Mouse (Mus musculus): Measurements from ENCODE around the gene Cnot11. TPM values are rescaled to one million over a fixed set of nuclear protein-coding genes. Genes with fewer than 3 reads are reported as not detected.

Gene Cnot11
- 15.0 TPM in 2 replicates for polyA plus RNA-seq (2015; fragmentation: Nextera tagmentation; extraction: Ambion mirVana)

DNA sequence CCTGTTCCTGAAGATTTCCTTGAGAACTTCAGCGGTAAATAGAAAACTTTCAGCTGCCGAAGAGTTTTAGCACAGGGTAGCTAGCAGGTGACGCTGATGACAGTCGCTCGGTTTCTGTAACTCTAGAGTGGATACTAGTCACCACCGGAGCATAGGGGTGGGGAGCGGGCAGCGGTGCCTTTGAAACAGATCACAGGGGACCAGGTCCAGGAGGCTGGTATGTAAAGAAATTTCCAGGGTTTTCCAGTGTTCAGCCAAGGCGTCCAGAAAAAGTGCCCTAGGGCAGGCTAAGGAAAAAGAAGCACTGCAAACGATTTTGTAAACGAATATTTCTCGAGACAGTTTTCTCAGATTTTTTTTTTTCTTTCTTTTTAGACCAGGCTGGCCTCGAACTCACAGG lies at the start of gene Cnot11:
Gene Cnot11, plus strand, starts transcription at position 162 of the 400 bp plus-strand sequence.
- H3K27me3 ChIP-seq (replicated peaks): no peaks in the 10 kb centered on the region
- peak within 1 kb of the TSS; percentile 92 for H3K4me2 ChIP-seq
- H3K27ac ChIP-seq: peak within 1 kb of the TSS; percentile 91
- peaks cover 29% of the 10 kb centered on the region for H3K4me1 ChIP-seq
- peak within 1 kb of the TSS; percentile 90 for H3K9ac ChIP-seq
- peaks cover 19% of the 10 kb centered on the region for H3K36me3 ChIP-seq (replicated peaks)
- peak within 1 kb of the TSS; percentile 81 for H3K4me3 ChIP-seq
- ATAC-seq (replicated peaks): no peak
- H3K9me3 ChIP-seq: no peaks in the 10 kb centered on the region
- WGBS: 36% methylated on average over 13 of the region's 13 CpGs

DNA sequence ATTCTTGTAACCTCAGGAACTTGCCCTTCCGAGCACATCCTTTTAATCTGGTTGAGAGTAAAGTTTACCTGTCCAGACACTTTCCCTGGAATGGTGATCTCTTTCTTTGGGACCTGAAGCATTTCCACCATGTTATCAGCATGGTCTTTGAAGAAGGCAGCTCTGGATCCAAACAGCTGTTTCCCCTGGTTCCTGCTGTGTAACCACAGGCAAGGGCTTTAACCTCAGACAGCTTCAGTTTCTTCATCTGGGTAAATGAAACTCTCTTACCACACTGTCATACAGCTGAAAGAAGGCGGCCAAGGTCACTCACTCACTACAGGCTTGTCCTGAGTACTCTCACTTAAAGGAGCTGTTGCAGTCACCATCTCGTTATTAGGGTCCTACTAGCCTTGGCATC lies 47.4 kb upstream of the Cnot11 start:
- Histone ChIP-seq H3K36me3 (replicated peaks) (no peaks in the 10 kb centered on the region), H3K4me1 (peaks cover 6% of the 10 kb centered on the region), H3K4me3 (no peak overlapping the region), H3K27me3 (replicated peaks) (no peaks in the 10 kb centered on the region), H3K4me2 (no peak overlapping the region), H3K27ac (no peak overlapping the region), H3K9ac (no peak overlapping the region), H3K9me3 (no peaks in the 10 kb centered on the region)
- ATAC-seq (replicated peaks): no peak
- 69% methylated on average over 3 of the region's 3 CpGs for WGBS

DNA sequence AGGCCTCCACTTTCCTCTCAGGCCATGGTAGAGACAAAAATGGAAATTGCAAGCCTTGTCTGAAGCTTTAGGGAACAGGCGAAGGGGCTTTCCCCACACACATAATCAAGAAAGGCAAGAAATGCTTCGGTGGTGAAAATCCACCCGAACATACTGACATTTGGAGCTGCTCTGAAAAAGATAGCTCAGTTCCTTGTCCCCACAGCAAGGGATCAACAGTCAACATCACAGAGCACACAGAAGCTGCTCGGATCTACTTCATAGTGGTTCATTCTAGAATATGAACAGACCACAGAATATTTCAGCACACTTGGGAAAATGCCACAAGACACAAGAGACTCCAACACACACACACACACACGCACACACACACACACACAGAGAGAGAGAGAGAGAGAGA lies 41.6 kb upstream of the Cnot11 start:
- 92% methylated on average over 5 of the region's 5 CpGs for WGBS
- no peak overlapping the region for H3K4me3 ChIP-seq
- H3K36me3 ChIP-seq (replicated peaks): no peaks in the 10 kb centered on the region
- H3K9me3 ChIP-seq: no peaks in the 10 kb centered on the region
- no peak for ATAC-seq (replicated peaks)
- no peaks in the 10 kb centered on the region for H3K27me3 ChIP-seq (replicated peaks)
- no peak overlapping the region for H3K27ac ChIP-seq
- no peak overlapping the region for H3K9ac ChIP-seq
- H3K4me2 ChIP-seq: no peak overlapping the region
- H3K4me1 ChIP-seq: no peaks in the 10 kb centered on the region

DNA sequence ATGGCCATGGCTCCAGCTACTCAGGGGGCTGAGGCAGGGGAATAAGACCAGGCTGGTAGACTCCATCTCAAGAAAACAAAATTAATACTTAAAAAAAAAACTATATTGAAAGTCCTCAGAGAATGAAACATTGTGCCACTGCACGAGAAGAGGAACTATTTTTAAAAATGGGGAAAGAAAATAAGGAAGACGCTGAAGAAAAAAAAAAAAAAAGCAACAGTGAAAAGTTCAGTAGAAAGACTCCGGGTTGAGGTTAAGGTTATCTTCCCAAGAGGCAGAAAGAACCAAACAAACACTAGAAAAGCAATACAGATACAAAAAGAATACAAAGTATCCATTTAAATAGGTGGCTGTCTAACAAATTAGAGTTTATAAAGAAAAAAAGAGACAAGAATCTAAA lies 41.1 kb upstream of the Cnot11 start:
- H3K9ac ChIP-seq: no peak overlapping the region
- 80% methylated on average over 3 of the region's 3 CpGs for WGBS
- no peaks in the 10 kb centered on the region for H3K36me3 ChIP-seq (replicated peaks)
- H3K4me3 ChIP-seq: no peak overlapping the region
- no peaks in the 10 kb centered on the region for H3K4me1 ChIP-seq
- no peak for ATAC-seq (replicated peaks)
- no peaks in the 10 kb centered on the region for H3K27me3 ChIP-seq (replicated peaks)
- no peak overlapping the region for H3K4me2 ChIP-seq
- H3K27ac ChIP-seq: no peak overlapping the region
- H3K9me3 ChIP-seq: no peaks in the 10 kb centered on the region

DNA sequence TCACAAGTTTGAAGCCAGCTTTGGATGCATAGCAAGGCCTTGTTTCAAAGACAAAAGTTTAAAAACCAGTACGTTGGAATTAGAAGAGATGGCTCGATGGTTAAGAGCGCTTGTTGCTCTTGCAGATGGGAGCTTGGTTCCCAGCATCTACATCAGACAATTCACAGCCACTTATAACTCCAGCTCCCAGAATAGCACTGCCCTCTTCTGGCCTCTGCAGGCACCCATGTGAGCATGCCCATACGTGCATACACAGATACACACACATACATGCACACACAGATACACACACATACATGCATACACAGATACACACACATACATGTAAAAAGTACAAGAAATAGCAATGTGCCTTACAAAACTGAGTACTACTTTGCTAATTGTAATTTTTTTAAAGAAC lies 37.8 kb upstream of the Cnot11 start:
- no peaks in the 10 kb centered on the region for H3K9me3 ChIP-seq
- H3K4me3 ChIP-seq: no peak overlapping the region
- H3K27ac ChIP-seq: no peak overlapping the region
- no peaks in the 10 kb centered on the region for H3K27me3 ChIP-seq (replicated peaks)
- H3K36me3 ChIP-seq (replicated peaks): no peaks in the 10 kb centered on the region
- no peak overlapping the region for H3K4me2 ChIP-seq
- no peak for ATAC-seq (replicated peaks)
- no peak overlapping the region for H3K9ac ChIP-seq
- no peaks in the 10 kb centered on the region for H3K4me1 ChIP-seq
- WGBS: 92% methylated on average over 4 of the region's 4 CpGs

DNA sequence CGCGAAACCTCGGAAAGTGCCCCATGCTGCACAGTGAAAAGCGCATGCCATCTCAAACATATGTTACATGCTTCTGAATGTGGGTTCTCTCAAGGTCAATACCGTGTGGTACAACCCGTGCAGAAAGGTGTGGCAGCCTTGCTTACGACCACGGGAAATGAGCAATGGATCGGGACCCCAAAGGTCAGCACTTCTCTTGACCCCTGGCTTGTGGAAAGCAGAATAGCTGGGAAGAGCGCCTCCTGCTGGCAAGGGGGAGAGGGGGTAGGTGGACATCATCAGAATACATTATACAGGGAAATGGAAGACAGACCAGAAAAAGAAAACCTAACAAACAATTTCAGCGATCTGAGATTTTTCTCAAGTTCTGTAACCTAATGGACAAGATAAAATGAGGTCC lies 37.0 kb upstream of the Cnot11 start:
- no peak overlapping the region for H3K27ac ChIP-seq
- no peak overlapping the region for H3K9ac ChIP-seq
- H3K4me3 ChIP-seq: no peak overlapping the region
- H3K4me1 ChIP-seq: no peaks in the 10 kb centered on the region
- ATAC-seq (replicated peaks): no peak
- no peak overlapping the region for H3K4me2 ChIP-seq
- no peaks in the 10 kb centered on the region for H3K36me3 ChIP-seq (replicated peaks)
- 87% methylated on average over 11 of the region's 11 CpGs for WGBS
- no peaks in the 10 kb centered on the region for H3K9me3 ChIP-seq
- no peaks in the 10 kb centered on the region for H3K27me3 ChIP-seq (replicated peaks)

DNA sequence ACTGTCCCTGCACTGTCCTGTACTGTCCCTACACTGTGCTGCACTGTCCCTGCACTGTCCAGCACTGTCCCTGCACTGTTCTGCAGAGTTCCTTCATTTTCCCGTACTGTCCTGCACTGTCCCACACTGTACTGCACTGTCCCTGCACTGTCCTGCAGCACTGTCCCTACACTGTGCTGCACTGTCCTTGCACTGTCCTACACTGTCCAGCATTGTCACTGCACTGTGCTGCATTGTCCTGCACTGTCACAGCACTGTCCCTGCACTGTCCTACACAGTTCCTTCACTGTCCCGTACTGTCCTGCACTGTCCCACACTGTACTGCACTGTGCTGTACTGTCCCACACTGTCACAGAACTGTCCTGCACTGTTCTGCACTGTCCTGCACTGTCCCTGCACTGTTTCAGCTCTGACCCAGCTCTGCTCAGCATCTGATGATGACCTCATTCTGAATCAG lies 35.3 kb upstream of the Cnot11 start:
- peak; percentile 45; the same call in 1 of the 2 replicates for ATAC-seq (replicated peaks)
- Histone ChIP-seq H3K4me1 (no peaks in the 10 kb centered on the region), H3K36me3 (replicated peaks) (no peaks in the 10 kb centered on the region), H3K4me2 (no peak overlapping the region), H3K27ac (no peak overlapping the region), H3K27me3 (replicated peaks) (no peaks in the 10 kb centered on the region), H3K9ac (no peak overlapping the region), H3K9me3 (no peaks in the 10 kb centered on the region), H3K4me3 (no peak overlapping the region)
- 88% methylated on average over 2 of the region's 2 CpGs for WGBS

DNA sequence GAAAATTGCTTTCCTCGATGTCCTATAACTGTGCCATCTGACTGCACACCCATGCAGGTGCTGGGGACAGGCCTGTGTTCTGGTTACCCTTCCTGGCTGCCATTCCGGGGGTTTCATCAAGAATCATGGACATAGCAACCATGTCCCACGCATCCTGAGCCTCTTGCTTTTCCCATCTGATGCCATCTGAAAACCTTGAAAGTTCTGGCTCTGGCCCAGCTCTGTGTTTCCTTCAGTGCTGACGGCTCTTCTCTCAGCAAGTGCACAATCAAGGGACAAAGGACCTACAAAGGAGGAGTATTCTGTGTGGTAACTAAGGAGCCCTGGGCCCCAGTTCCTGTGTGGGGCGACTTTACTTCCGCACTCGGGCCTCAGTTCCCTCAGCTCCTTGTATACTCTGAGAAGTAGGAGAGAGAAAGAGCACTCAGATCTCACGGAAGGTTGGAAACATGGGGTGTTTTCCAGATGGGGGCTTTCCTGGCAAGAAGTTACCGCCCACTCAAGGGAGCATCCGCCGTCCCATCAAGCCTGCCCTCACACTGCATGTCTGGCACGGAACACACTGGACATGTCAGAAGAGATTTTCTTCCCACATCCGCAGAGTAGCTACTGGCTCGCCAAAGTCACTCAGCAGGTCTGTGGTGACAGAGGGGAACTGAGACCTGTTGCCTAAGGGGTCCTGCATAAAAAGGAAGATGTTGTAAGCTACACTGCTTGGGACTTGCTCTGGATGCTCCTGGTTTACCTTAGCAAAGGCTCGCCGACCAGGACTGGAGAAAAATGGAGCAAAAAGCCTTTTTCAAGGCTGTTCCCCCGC lies 31.8 kb upstream of the Cnot11 start:
- no peak overlapping the region for H3K27ac ChIP-seq

DNA sequence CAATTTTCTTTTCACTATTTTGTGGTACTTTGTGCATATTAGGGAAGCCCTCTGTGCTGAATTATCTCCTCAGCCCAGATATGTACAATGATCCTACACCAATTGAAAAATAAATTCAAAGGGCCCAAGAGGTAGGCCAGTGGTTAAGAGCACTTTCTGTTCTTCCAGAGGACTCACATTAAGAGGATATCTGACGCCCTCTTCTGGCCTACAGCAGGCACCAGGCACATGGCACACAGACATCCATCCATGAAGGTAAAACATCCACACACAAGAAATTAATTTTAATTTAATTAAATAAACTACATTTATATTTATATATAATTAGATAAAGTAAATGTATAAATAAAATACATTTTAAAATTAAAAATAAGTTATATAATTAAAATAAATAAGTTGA lies 30.5 kb upstream of the Cnot11 start:
- Histone ChIP-seq H3K4me2 (no peak overlapping the region), H3K27ac (no peak overlapping the region), H3K4me3 (no peak overlapping the region), H3K36me3 (replicated peaks) (no peaks in the 10 kb centered on the region), H3K9me3 (no peaks in the 10 kb centered on the region), H3K9ac (no peak overlapping the region), H3K27me3 (replicated peaks) (no peaks in the 10 kb centered on the region), H3K4me1 (no peaks in the 10 kb centered on the region)
- no peak for ATAC-seq (replicated peaks)
- 17% methylated on average over 1 of the region's 1 CpGs for WGBS

More for the DNA sequence above, 31.8 kb upstream of the Cnot11 start:
- no peak overlapping the region for H3K4me3 ChIP-seq
- H3K27me3 ChIP-seq (replicated peaks): no peaks in the 10 kb centered on the region
- 83% methylated on average over 17 of the region's 17 CpGs for WGBS
- no peak overlapping the region for H3K4me2 ChIP-seq
- H3K9me3 ChIP-seq: no peaks in the 10 kb centered on the region
- no peak overlapping the region for H3K9ac ChIP-seq
- H3K36me3 ChIP-seq (replicated peaks): no peaks in the 10 kb centered on the region
- ATAC-seq (replicated peaks): no peak
- H3K4me1 ChIP-seq: no peaks in the 10 kb centered on the region

DNA sequence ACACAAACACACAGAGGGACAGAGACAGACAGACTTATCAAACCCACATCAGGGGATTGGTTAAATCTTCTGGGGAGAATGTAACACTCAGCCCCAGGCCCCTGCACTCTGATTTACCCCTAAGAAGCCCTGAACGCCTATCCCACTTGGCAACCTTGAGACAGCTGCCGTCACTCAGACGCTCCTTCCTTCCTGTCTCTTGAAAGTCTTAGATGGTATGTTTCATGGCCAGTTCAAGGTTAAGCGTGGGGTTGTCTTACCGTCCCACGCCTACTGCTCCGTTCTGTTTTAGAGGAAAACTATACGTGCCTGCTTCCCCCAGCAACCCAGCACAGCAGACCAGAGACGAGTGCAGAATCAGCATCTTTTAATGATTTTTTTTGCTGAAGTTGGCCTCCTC lies 29.2 kb upstream of the Cnot11 start:
- Histone ChIP-seq H3K27ac (no peak overlapping the region), H3K4me3 (no peak overlapping the region), H3K36me3 (replicated peaks) (no peaks in the 10 kb centered on the region), H3K9ac (no peak overlapping the region), H3K4me2 (no peak overlapping the region), H3K4me1 (no peaks in the 10 kb centered on the region), H3K9me3 (no peaks in the 10 kb centered on the region), H3K27me3 (replicated peaks) (no peaks in the 10 kb centered on the region)
- WGBS: 85% methylated on average over 9 of the region's 9 CpGs
- ATAC-seq (replicated peaks): no peak

DNA sequence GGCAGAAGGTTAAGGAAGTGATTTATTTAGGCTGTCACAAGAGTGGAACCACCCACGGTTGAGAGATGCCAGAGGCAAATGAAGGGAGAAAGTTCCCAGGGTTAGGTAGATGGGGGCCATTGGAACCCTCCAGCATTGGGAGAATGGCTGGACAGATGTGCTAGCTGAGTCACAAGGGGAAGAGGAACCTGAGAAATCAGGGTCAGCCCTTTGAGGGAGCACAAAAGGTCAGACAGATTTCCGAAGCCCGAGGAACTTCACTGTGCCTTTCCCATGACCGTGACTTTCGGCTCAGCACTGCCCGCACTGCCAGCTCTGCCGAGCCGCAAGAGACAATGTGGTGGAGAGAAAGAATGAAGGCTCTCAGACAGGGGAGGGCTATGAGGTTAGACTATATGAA lies 23.0 kb upstream of the Cnot11 start:
- 79% methylated on average over 8 of the region's 8 CpGs for WGBS
- no peaks in the 10 kb centered on the region for H3K4me1 ChIP-seq

DNA sequence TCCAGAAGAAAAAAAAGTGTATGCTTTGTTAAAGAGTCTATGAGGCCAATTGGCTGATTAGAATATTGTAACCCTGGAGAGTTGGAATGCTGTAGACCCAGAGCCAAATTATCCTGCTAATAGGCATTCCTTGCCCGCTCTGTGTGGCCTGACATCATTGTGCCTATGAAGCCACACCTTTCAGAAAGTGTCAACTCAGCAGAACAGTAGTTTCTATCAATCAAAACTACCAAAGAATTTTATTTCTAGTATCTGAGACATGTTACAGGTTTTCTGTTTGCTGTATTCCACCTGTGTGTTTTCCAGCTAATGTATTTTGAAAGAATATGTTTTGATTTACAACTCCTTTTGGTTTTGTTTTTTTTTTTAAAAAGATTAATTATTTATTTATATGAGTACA lies 22.6 kb upstream of the Cnot11 start:
- ATAC-seq (replicated peaks): no peak
- Histone ChIP-seq H3K4me2 (no peak overlapping the region), H3K9ac (no peak overlapping the region), H3K27ac (no peak overlapping the region), H3K4me3 (no peak overlapping the region), H3K36me3 (replicated peaks) (no peaks in the 10 kb centered on the region), H3K4me1 (no peaks in the 10 kb centered on the region), H3K9me3 (no peaks in the 10 kb centered on the region), H3K27me3 (replicated peaks) (no peaks in the 10 kb centered on the region)
- WGBS: 88% methylated on average over 1 of the region's 1 CpGs

More for the DNA sequence above, 23.0 kb upstream of the Cnot11 start:
- H3K27me3 ChIP-seq (replicated peaks): no peaks in the 10 kb centered on the region
- no peak overlapping the region for H3K9ac ChIP-seq
- H3K4me2 ChIP-seq: no peak overlapping the region
- no peak overlapping the region for H3K27ac ChIP-seq
- H3K9me3 ChIP-seq: no peaks in the 10 kb centered on the region
- H3K4me3 ChIP-seq: no peak overlapping the region
- no peaks in the 10 kb centered on the region for H3K36me3 ChIP-seq (replicated peaks)
- ATAC-seq (replicated peaks): no peak
